Comparison of ENCODE assay signal across 19 mouse cellular contexts in genomic region chr2:119358249-119358648, GRCm38 (mm10). TPM values are rescaled to one million over a fixed set of nuclear protein-coding genes. Genes with fewer than 3 reads are reported as not detected.
DNase-seq lines count a peak whose midpoint lies in the region; ATAC-seq lines count a peak whose summit lies in the region.
"Had no signal": no experiment of that assay in that cellular context is flagged by ENCODE, and none has a peak within 500 bp of the region (broad histone marks: within the 10 kb centered on the region; RNA-seq: fewer than 3 reads in every experiment).

No protein-coding gene starts in this region.

- ATAC-seq in megakaryocyte, adult 5-6 weeks (ENCODE audit: poor library complexity, severe bottlenecking): peak; percentile 38
- ATAC-seq: hindbrain, embryonic 16.5 days; intestine, embryonic 15.5 days had no signal

- DNase-seq in 3134 (ENCODE audit: extremely low read depth, insufficient read length, low spot score): peak; percentile 60
- peak; percentile 90 for DNase-seq in 416B (ENCODE audit: low read depth)
- DNase-seq in Muller cell, postnatal 12 days (ENCODE audit: inconsistent ontology term): peak; percentile 27
- no peak for DNase-seq in layer of hippocampus, adult 9-10 months (ENCODE audit: low spot score)
- no peak for DNase-seq in retina, embryonic 14.5 days (ENCODE audit: low spot score)
- DNase-seq in adrenal gland, postnatal 10 days: no peak
- DNase-seq in right cerebral cortex, postnatal 36 days (ENCODE audit: low spot score in 2 of 2): no peak
- DNase-seq: cerebellum, adult 11-12 months; cerebellum, postnatal 10 days; embryo, embryonic 11 days; heart, adult 11 months; liver, embryonic 13.5 days; lung, adult 2 months; lung, postnatal 14 days; right cerebral cortex, postnatal 14 days; spleen, adult 18-20 months had no signal

RNA-seq across cellular contexts. Expression of gene Chac1, which starts 7.2 kb away (rescaled TPM):
- 0.39 and 1.1 TPM in 2 replicates for total RNA-seq in megakaryocyte, adult 5-6 weeks (2015)
- 0.51 and 1.3 TPM in 2 replicates for total RNA-seq in megakaryocyte, adult 5-6 weeks (2017)
- 1 to 10 TPM; 2.4 to 5.8 TPM for total RNA-seq in adrenal gland, postnatal 10 days (2021)

RNA-seq across cellular contexts. Expression of gene Dll4, which starts 32.7 kb away (rescaled TPM):
- total RNA-seq in megakaryocyte, adult 5-6 weeks (2015): 0.09 TPM in 1 of 2 replicates, not detected in the other
- total RNA-seq in megakaryocyte, adult 5-6 weeks (2017): not detected in 2 replicates
- 10 to 100 TPM; 16.4 to 18.4 TPM for total RNA-seq in adrenal gland, postnatal 10 days (2021)

Comparison
In these comparisons a context has a peak if more than half of its experiments do, and no peak if none do; other contexts are left out.
1. DNase-seq: peak in 3134 (single experiment), 416B (single experiment) and Muller cell, postnatal 12 days (single experiment); none in layer of hippocampus, adult 9-10 months (single experiment), retina, embryonic 14.5 days (single experiment), adrenal gland, postnatal 10 days (single experiment) and right cerebral cortex, postnatal 36 days (0 of 2).
2. RNA of gene Dll4, which starts 32.7 kb away (total RNA-seq): 16.4 to 18.4 TPM in adrenal gland, postnatal 10 days; 0.09 TPM in megakaryocyte, adult 5-6 weeks; every median in the first group is over 10 times any median in the second.